Mouse (Mus musculus) lung, adult 2 months (tissue): ENCODE measurements at regions not wholly inside any gene's neighbourhood (a gene's known extent, or its start where the extent isn't known, plus 50 kb on each side); places are given as distances from the start of the nearest gene placed in this dataset.

ENCODE experiments used
- CTCF ChIP-seq: fragments of 200-500 bp; IDR thresholded peaks from 2 replicates; pipeline ENCODE4 v1.5.1; 2011; ENCODE audit warnings: mild to moderate bottlenecking, low read length, control low read depth; ENCODE audit not compliant: insufficient read depth
- POLR2A ChIP-seq: fragments of 200-500 bp; IDR thresholded peaks from 2 replicates; pipeline ENCODE4 v1.6.1; 2011; ENCODE audit warnings: low read depth, mild to moderate bottlenecking, control low read depth, low read length, borderline replicate concordance; ENCODE audit errors: extremely low read depth

DNA sequence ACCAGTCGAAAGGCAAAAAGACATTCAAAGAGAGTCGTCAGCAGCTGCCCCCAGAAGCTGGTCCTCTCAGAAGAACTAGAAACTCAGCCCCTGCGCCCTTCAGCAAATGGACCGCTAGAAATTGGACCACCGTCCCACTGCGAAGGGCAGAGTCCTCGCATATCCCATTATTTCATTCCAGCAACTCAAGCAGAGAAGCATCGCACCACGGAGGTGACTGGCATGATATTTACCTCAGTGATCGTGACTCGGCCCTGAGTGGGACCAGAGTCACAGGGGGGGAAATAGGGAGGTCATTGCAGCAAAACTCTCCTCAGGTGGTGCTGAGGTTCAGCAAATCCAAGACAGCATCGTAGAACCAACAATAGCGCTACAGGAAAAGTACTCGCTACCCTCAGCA lies 105.7 kb upstream of the Nt5e start:
- no peak for TF ChIP-seq CTCF
- no peak for TF ChIP-seq POLR2A
